Mouse (Mus musculus): ENCODE measurements around the gene Gabarapl1.
A peak's percentile ranks its signal among the peaks of the same experiment; 100 is the strongest.
"Not testable (repeated sequence)": the region's sequence is repeated elsewhere in the genome, so short reads cannot be mapped to it uniquely, and the experiment has no call there.

Gabarapl1 gene

DNA sequence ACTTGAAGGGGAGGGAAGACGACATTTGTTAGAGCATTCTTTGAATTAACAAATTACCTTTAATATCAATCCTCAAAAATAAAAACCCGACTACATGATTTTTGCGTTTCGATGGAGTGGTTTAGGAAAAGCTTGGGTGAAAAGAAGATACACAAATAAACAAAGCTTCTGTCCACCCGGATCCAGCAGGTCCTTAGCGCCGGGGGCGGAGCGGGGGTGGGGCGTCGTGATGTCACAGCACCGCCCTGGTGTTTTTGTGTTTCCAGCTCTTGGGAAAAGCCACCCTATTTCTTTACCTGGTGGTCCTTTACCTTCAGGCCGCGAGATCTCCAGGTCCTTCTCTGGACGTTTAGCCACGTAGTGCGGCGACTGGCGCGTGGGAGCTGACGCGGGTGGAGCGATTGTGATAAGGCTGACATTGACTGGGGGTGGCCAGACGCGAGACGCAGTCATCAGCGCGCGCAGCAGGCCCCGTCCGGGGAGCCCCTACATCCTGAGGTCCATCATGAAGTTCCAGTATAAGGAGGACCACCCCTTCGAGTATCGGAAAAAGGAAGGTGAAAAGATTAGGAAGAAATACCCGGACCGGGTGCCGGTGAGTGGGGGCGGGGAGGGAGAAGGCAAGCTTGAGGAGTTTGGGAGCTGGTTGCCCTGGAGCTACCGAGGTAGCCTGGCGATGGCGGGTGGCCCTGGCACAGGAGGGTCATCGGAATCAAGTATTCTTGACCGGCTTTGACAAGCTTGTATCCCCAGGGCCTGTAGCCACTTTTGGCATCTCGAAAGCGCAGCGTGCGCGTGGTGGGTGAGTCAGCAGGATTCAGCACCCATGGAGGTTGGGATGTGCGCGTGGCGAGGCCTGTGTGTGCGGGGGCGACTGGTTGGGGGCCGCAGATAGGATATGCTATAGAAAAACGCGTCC is at the start of gene Gabarapl1:
Gabarapl1 (plus strand) TSS at position 219 of the 919 bp plus-strand sequence.
- peak; percentile 95 for DNase-seq (ENCODE audit: low spot score)

DNA sequence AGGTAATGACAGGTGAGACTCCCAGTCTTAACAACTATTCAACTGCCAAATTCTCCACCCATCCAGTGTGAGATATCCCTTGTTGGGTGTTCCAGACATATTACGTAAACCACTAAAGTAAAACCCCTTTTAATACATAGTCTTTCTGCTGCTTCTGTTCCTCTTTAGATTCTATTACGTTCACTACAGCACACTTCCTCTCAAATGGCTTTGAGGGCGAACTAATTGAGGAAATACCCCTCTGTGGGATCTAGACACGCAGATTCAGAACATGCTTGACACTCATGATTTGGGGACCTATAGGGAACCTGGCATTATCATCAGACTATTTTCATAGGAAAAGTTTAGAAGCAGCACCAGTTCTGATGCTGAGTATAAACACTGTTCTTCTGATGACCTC is 38.0 kb upstream of the Gabarapl1 start:
- DNase-seq (ENCODE audit: low spot score), result no peak

DNA sequence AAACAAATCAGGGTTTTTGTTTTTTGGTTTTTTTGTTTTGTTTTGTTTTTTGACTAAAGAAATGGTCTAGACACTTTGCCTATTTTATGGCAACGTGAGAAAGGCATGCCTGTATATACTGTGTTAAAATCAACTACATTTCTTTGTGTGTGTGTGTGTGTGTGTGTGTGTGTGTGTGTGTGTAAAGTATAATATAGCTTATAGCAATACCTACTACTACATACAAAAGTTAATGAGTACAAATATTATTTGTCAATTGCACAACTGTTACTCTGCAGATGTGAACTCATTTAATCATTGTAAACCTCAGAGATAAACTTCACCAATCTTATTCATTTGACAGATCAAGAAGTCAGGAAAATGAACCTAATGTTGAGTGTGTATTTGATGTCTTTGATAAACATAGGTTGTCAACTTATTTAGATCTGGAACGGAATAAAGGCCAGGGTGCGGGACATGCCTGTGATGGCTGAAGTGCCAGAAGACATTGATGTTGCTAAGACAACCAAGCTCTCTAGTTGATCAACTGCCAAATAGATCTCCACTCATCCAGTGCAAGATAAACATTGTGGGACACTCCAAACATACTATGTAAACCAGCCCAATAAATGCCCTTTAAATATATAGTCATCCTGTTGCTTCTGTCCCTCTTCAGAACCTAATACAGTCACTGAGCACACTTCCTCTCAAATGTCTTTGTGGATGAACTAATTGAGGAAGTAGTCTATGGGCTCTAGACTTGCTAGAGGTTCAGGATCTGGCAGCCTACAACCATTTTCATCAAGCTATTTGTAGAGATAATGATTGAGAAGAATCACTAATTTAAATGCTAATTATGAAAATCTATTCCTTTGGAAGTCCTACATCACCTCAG is 35.4 kb upstream of the Gabarapl1 start:
- no peak for DNase-seq (ENCODE audit: low spot score)

DNA sequence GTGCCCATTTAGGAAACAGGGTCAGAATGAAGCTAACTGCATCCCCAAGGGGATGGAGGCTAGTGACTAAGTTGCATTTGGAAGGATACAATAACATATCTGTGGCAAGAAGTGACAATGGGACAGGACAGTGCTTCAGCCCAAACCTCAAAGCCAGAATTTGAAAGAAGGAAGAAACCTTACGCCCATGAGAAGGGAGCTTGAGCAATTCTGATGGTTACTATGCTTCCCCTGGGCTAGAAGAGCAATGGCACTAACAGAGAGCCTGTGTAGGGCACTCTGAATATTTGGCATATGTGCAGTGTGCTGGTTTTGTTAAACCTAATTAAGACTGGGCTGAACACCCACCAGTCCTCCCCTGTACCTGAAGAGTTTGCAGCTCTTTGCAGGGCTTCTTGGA is 33.4 kb upstream of the Gabarapl1 start:
- DNase-seq (ENCODE audit: low spot score), result not testable (repeated sequence)

DNA sequence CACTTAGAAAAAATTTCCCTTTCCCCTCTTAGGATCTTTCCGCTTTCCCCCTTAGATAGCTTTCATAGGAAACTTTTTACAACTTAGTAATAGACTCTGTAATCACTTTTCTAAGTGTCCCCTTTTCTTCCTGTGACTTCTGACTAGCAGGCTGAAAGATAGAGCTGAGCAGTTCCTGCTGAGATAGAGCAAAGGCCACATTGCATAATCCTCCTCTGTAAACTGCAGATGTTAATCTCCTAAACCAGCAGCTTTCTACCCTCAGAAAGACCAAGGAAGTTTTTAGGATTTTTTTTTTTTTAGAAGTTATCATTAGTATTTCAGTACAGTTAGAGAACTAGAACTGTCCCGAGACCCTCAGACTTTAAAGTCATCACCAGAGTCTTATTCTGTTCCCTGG is 29.5 kb upstream of the Gabarapl1 start:
- DNase-seq (ENCODE audit: low spot score), result no peak

DNA sequence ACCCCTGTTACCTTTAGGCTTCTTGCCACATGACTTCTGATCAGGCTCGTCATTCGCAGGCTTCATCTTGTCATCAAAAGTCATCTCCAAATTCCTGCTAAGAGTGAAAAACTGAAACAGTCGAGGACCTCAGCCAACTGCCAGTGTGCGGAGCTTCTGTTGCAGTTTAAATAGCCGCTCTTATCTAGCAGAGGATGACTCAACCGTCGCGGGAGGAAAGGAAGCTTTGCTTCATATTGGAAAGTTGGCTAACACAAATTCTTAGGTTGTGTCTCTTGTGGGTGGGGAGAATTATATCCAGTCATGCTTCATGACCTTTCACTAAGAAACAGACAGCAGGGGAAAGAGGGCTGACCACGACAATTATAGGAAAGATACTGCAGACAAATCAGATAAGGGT is 25.9 kb upstream of the Gabarapl1 start, which contains the start of gene Olr1:
Olr1 (minus strand) TSS at position 142 of the 400 bp plus-strand sequence.
- DNase-seq (ENCODE audit: low spot score), result peak; percentile 76

DNA sequence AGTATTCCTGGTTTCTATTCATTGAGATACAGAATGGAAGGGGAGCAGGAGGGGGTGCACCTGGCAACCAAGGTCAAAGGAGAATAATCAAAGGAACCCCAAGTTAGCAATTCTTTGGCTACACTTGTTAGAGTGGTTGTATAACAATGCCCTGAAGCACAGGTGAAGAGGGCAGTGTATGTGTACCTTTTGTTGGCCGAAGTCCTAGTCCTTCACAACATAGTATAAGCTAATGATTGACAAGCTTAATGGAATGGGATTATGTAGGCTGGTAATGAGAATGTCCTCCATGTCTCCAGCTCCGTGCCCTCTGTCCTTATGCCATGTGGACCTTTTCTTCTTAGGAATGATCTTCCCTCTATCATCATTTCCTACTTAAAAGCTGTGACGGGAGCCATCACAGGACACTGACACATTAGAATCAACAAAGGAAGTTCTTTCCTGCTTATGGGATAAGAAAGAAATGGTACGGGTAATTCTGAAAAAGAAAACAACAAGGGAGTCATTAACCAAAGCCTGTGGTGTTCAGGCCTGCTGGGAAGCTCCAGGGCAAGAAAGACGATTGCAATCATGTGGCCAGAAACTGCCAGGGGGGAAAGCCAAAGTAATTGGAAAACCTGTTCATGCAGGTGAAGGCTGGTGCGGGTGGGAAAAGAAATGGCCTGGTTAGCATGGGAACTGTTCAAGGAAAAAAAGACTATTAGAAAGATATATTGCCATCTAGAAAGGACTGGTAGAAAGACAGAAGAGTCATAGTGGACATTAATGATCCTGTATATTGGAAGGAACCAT is 22.6 kb upstream of the Gabarapl1 start:
- DNase-seq (ENCODE audit: low spot score), result no peak

DNA sequence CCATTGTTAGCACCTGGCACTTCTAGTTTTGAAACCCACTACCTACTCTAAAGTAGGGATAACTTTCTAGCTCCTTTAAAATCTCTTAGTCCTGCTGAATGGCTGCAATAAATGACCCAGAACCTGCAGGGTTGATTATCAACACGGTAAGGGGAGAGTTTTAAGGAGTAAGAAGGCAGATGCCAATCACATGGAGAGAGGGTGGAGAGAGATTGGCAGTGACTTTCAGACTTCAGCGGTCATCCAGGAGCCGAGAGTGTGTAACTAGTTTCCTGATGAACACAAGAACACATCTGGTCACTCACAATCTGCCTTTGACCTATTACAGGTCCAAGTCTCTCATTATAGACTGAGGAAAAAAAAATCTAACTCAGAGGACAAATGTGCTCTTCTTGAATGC is 20.6 kb upstream of the Gabarapl1 start, which contains the start of gene Tmem52b:
Tmem52b (plus strand) TSS at position 189 of the 400 bp plus-strand sequence.
- no peak for DNase-seq (ENCODE audit: low spot score)

DNA sequence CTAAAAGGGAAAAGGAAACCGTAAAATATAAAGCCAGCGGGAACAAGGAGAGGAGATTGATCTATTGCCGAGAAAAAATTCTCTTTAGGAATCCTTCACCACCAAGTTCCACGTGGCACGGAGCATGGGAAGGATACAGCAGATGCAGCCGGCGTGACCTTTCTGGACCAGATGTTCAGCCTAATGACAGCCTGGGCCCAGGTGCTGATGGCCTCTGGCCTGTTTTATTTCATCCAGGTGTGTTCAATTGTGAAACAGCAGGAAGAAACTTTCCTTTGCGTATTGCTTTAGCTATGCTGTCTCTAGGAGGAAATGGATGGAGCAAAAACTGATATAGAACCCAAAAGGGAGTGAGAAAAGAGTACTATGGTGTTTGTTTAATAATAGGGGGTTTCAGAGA is 20.1 kb upstream of the Gabarapl1 start:
- no peak for DNase-seq (ENCODE audit: low spot score)

DNA sequence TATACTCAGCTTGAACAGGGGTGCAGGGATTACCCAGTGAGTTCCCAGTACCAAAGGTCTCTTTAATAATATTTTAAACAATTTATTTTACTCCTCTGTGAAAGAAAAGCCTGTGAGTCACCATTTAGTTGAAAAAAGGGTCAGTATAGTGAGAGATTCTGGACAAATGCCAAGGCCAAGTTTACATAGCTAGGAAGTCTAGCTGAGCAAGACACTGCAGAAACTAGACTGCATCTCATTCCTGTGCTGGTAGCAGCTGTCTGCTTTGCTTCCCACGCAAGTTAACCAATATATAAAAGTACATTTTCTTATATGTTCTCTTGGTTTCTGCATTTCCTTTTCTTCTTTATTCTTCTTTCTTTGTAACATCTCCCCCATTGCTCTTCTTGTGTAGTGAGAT is 19.6 kb upstream of the Gabarapl1 start:
- peak; percentile 38 for DNase-seq (ENCODE audit: low spot score)

DNA sequence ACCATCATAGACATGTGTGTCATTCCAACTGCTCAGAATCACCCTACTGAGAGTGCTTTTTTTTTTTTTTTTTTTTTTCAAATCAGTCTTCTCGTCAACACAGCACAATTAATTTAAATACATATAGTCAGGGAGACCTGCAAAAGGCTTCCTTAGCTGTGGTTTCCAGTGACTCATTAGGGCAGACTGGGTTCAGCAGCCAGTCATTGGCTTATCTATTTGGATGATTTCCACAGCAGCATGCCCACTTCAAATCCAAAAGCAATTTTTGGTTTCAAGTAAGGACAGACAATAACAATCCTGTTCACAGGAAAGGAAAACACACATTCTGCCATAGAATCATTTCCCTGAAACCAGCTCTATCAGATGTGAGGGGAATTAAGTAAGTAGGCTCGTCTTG is 18.6 kb upstream of the Gabarapl1 start:
- no peak for DNase-seq (ENCODE audit: low spot score)

DNA sequence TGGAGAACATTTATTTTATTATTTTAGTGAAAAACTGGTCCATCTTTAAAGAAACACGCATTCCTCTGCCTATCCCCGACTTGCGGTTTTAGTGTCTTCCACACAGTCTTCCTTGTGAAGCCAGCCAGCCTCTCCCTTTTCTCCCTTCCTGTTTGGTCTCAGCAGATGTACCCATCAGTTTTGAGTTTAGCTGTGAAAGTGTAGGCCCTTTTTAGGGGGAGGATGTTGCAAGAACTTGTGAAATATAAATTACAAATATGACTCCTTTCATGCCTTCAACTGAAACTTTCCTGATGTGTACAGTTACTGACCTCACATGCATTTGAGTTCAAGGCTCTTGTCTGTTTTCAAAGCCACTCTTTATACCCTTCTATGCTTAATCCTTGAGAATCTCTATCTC is 17.9 kb upstream of the Gabarapl1 start:
- no peak for DNase-seq (ENCODE audit: low spot score)

DNA sequence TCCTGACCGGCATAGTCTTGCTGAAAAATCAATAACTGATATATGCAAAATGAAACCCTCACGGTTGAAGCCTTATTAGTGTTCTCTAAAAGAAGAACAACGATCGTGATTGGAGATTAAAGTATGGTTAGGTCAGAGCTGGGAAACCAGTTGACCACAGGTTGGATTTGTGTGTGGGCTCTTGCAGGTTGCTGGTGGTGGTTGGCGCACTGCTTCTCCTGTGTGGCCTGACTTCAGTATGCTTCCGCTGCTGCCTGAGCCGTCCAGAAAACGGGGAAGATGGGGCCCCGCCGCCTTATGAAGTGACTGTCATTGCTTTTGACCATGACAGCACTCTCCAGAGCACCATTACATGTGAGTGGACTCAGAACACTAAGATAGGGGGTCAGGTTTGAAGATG is 16.6 kb upstream of the Gabarapl1 start:
- no peak for DNase-seq (ENCODE audit: low spot score)

DNA sequence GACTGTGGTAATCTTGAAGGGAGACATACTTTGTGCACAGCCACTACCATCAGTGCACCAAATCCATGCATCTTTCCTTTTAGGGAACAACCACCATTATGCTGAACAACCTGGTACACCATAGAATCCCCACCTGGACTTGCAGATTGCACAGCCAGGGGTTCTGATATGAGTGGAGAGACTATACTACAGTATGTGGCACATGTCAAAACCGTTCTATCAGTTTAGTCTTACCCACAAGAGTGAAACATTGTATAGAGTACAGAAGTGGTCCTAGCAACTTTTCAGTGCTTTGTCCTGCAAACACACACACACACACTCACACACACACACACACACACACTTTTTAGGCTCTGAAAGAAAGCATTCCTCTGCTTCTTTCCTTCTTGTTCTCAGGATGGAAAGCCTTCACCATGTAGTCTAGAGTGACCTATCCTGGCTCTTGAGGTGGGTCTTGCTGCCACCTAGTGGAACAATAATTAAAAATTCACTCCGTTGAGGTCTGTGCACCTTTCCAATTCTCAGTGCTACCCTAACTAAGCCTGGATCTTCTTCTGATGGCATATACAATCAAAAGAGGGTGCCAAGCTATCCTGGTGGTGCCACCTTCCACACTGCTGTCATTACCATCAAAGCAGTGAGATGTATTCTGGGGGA is 15.1 kb upstream of the Gabarapl1 start:
- DNase-seq (ENCODE audit: low spot score), result peak; percentile 81

DNA sequence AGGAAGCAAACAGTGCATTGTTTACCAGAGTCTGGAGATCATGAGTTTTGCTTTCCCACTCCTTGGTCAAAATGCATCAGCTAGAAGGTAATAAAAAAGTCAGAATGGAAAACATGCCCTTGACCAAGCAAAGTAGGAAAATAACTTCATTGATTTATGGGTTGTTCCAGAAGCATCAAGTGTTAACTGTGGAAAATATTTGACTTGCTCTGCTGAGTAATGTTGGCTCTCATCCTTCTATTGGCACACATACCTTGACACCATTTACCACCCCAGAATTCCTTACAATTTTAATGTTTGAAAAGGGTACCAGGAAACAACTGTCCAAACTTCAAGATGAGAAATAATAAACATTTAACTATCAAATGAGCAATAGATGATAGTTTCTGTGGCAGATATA is 6.9 kb upstream of the Gabarapl1 start:
- DNase-seq (ENCODE audit: low spot score), result no peak

DNA sequence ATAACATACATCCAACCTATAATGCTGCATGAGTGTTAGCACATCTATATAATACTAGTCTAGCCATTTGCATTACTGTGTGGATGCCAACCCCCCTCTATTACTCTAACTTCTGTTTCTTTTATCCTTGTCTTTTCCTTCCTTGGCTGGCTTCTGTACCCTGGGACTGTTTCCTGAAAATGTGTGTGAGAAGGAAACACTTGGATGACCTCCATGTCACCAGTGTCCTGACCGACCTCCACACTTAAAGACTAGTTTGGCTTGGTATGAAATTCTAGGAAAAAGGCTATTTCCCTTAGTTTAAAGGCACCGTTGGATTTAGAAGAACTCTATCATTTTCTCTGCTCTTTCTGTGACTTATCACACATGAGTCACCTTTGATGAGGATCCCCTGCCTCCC is 5.5 kb upstream of the Gabarapl1 start:
- DNase-seq (ENCODE audit: low spot score), result no peak

DNA sequence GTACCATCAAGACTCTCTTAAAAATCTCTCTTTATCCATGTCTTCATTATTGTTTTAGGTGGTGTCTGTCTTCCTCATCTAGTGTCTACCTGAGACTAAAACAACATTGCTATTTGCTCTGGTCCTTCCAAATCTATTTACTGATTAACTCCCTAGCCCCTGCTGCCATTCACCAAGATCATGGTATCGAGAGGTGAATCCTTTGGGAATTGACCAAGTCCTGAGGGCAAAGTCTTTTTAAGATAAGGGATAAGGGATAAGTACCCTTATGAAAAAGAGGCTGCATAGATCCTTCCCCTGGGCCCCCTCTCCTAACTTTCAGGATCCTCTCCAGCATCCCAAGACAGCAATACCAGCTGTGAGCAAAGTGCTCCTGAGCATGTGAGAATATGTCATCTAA is 3.4 kb upstream of the Gabarapl1 start:
- no peak for DNase-seq (ENCODE audit: low spot score)

DNA sequence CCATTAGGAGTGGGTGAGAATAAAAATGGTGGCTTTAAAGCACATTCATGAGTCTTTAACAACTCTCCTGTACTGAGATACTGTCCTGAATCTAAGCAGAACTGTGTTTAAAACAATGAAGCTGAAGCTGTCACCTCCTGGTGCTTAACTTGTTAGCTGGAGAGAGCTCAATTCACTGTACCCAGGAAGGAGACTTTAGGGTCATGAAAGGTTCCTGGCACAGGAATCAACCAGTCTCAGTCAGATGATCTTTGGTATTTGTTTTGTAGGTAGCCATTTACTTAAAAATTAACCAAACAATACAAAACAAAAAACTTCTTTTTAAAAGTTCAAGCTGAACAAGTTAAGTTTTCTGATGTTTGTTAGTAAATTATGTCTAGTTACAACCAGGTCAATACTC is 2.7 kb upstream of the Gabarapl1 start:
- DNase-seq (ENCODE audit: low spot score), result no peak

DNA sequence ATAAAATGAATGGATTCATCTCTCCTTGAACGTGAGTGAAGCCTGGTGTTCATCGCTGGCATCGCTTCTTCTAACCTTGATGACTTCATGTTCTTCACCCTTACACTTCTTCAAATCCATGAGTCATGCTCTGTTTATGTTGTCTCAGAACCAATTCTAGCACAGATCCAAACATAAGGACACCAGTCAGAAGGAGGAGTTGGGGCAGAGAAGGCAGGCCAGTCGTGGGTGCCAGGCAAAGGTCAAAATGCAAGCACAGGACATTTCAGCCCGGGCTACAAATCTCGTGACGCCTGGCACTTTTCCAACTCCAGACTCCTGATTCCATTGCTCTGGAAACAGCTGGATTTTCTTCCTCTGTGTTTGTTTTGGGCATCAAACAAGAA is 411 bp upstream of the Gabarapl1 start:
- peak; percentile 100 for DNase-seq (ENCODE audit: low spot score)

DNA sequence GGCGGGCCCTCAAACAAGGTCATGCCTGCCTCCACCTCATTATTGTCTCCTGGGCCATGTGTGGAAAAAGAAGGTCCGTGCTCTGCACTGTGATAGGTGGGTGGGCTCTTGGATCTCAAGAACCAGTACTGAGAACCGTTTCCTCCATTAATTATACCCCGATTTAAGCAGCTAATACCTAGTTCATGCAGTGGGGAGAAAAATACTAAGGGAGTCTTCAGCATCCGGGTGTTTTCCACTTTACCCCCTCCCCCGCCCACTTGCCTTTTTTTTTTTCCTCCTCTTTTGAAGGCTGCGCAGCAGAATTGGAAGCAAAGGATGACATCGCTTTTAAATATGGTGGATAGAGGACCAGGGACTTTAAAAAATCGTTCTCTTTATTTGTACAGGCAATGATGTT is 1.1 kb downstream of the Gabarapl1 start:
- DNase-seq (ENCODE audit: low spot score), result peak; percentile 67

DNA sequence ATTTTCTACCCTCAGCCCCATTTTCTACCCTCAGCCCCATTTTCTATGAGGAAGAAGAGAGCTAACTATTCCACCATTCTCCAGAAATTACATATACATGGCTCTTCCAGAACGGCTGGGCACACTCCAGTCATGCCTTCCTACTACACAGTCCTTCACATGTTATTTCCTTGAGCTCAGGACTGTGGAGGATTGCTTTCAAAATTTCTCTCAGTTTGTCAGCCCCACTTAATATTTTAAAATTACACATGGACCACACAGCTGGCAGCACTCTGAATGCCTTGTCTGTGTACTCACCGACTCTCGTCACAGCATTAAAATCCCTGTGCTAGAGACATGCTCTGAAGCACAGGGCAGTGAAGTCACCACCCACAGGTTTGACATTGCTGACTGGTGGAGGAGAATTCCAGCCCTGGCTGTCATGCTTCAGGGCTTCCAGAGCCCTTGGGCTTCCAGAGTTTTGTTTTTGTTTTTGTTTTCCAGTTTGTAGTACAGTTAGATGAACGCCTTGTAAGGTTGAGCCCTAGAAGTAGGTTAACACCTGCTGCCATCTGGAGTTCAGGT is 1.7 kb downstream of the Gabarapl1 start:
- no peak for DNase-seq (ENCODE audit: low spot score)

Measured in adipocyte (in vitro differentiated cells).